Mouse (Mus musculus) E14TG2a.4 (cell line): ENCODE measurements around the gene Carns1.
"Not testable (repeated sequence)": the region's sequence is repeated elsewhere in the genome, so short reads cannot be mapped to it uniquely, and the experiment has no call there.

Experiments
- CTCF ChIP-seq: conservative IDR thresholded peaks from 2 replicates; pipeline ENCODE4 v1.5.1; 2014; ENCODE audit warnings: low read length
- NANOG ChIP-seq: IDR thresholded peaks from 2 replicates; pipeline ENCODE4 v1.6.1; 2014; ENCODE audit warnings: borderline replicate concordance, low read length, mixed read lengths

DNA sequence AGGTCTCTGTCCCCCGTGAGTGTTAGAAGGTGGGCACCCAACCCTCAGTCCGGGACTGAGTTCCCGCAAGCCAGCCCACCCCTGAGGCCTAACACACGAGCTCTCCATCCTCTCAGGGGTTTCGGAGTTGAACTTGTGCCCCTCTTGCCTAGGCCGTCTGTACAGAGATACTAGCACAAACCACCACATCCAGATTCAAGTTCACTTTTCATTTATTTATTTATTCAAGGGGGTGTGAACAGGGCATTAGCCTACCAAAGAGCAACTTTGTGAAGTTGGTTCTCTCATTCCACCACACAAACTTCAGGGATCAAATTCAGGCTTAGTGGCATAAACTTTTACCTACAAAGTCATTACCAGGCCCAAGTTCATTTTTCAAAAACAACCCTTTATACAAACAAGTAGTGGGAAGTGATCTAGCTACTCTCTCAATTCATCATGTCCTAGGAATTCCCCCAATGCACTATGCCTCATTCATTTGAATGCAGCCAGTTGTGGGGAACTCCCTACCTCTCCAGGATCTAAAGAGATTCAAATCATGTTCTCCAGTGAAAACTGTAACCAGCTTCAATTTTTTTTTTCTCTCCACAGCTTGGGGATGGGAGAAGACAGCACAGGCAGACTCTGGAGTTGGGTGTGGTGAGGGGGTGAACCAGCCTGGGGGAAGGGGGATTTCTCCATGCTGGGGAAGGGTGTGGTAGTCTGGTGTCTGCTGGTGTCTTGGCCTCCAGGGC is 39.9 kb downstream of the Carns1 start:
- not testable (repeated sequence) for TF ChIP-seq CTCF, NANOG
